Mouse (Mus musculus) embryo, embryonic 11 days (tissue): Measurements from ENCODE around the gene Foxj2.

Experiments
- DNase-seq: peaks from one replicate; pipeline ENCODE4 v3.0.0-alpha.2; 2015

The Foxj2 gene

GRCm38 (mm10) chr6:122819306-122820070 lies at the start of gene Foxj2:
Gene Foxj2 (plus strand): TSS chr6:122819914.
- DNase-seq, result peak; percentile 81

GRCm38 (mm10) chr6:122770760-122771315 lies 48.9 kb upstream of the Foxj2 start:
- DNase-seq, result no peak

GRCm38 (mm10) chr6:122772701-122773100 lies 47.0 kb upstream of the Foxj2 start:
- no peak for DNase-seq

GRCm38 (mm10) chr6:122774345-122774744 lies 45.4 kb upstream of the Foxj2 start:
- DNase-seq, result no peak

GRCm38 (mm10) chr6:122776040-122776439 lies 43.7 kb upstream of the Foxj2 start:
- DNase-seq, result no peak

GRCm38 (mm10) chr6:122779916-122780315 lies 39.8 kb upstream of the Foxj2 start:
- no peak for DNase-seq

GRCm38 (mm10) chr6:122781167-122781566 lies 38.5 kb upstream of the Foxj2 start:
- DNase-seq, result no peak

- DNase-seq, result no peak
Measured at GRCm38 (mm10) chr6:122782164-122782563, 37.5 kb upstream of the Foxj2 start.

GRCm38 (mm10) chr6:122784866-122785265 lies 34.8 kb upstream of the Foxj2 start:
- DNase-seq, result peak; percentile 37

- peak; percentile 74 for DNase-seq
Measured at GRCm38 (mm10) chr6:122786275-122786674, 33.4 kb upstream of the Foxj2 start.

- DNase-seq, result no peak
Measured at GRCm38 (mm10) chr6:122795254-122795935, 24.3 kb upstream of the Foxj2 start.

- no peak for DNase-seq
Measured at GRCm38 (mm10) chr6:122800640-122801300, 18.9 kb upstream of the Foxj2 start.

- DNase-seq, result peak; percentile 72
Measured at GRCm38 (mm10) chr6:122801301-122801800, 18.4 kb upstream of the Foxj2 start, which contains the start of gene Slc2a3. Gene Slc2a3 (minus strand): TSS chr6:122801640.

- DNase-seq, result peak; percentile 70
Measured at GRCm38 (mm10) chr6:122801801-122802514, 17.8 kb upstream of the Foxj2 start.

- DNase-seq, result peak; percentile 74
Measured at GRCm38 (mm10) chr6:122804418-122804817, 15.3 kb upstream of the Foxj2 start.

- DNase-seq, result no peak
Measured at GRCm38 (mm10) chr6:122810022-122810614, 9.6 kb upstream of the Foxj2 start.

- DNase-seq, result peak; percentile 96
Measured at GRCm38 (mm10) chr6:122810615-122811279, 9.0 kb upstream of the Foxj2 start.

GRCm38 (mm10) chr6:122811280-122811652 lies 8.4 kb upstream of the Foxj2 start:
- peak; percentile 93 for DNase-seq

- DNase-seq, result peak; percentile 75
Measured at GRCm38 (mm10) chr6:122811771-122812600, 7.7 kb upstream of the Foxj2 start.

- DNase-seq, result no peak
Measured at GRCm38 (mm10) chr6:122812716-122813115, 7.0 kb upstream of the Foxj2 start.
